Mouse (Mus musculus) hindbrain, embryonic 15.5 days (tissue): ENCODE data around the gene Prf1. TPM values are rescaled to one million over a fixed set of nuclear protein-coding genes. Genes with fewer than 3 reads are reported as not detected.
A peak's percentile ranks its signal among the peaks of the same experiment; 100 is the strongest.

Experiments used
- ATAC-seq: fragments of 200-750 bp; cut with Nextera tagmentation; 2 replicates; pipeline ENCODE4 v1.8.0; 2017; ENCODE audit warnings: low read depth, moderate number of reproducible peaks, moderate TSS enrichment; ENCODE audit not compliant: low FRiP score
- H3K27ac ChIP-seq: fragments of 300-500 bp; sonication (generic); replicated peaks from 2 replicates; pipeline ENCODE4 v1.5.1; 2015; ENCODE audit warnings: mild to moderate bottlenecking, inconsistent platforms
- H3K27me3 ChIP-seq: fragments of 300-500 bp; sonication (generic); 2 replicates; pipeline ENCODE4 v1.6.1; 2015; ENCODE audit warnings: control low read depth, inconsistent platforms
- H3K36me3 ChIP-seq: fragments of 300-500 bp; sonication (generic); 2 replicates; pipeline ENCODE4 v1.6.1; 2015; ENCODE audit warnings: control low read depth, inconsistent platforms
- H3K4me1 ChIP-seq: fragments of 300-500 bp; sonication (generic); replicated peaks from 2 replicates; pipeline ENCODE4 v1.6.1; 2015; ENCODE audit warnings: control low read depth, inconsistent platforms
- H3K4me2 ChIP-seq: fragments of 300-500 bp; sonication (generic); 2 replicates; pipeline ENCODE4 v1.6.1; 2015; ENCODE audit warnings: moderate library complexity, mild to moderate bottlenecking, inconsistent platforms
- H3K4me3 ChIP-seq: fragments of 300-500 bp; sonication (generic); 2 replicates; pipeline ENCODE4 v1.5.1; 2015; ENCODE audit warnings: mild to moderate bottlenecking, inconsistent platforms
- H3K9ac ChIP-seq: fragments of 300-500 bp; sonication (generic); 2 replicates; pipeline ENCODE4 v1.6.1; 2015; ENCODE audit warnings: inconsistent platforms
- H3K9me3 ChIP-seq: fragments of 300-500 bp; sonication (generic); 2 replicates; pipeline ENCODE4 v1.6.1; 2016; ENCODE audit warnings: control low read depth, inconsistent platforms
- WGBS: fragments of 180-500 bp; shearing (Covaris S2); methylation state at CpG from one replicate; pipeline ENCODE4 v1.1.7; 2015; 5-methylcytosine and 5-hydroxymethylcytosine counted together
- polyA plus RNA-seq: library from polyadenylated mRNA; unstranded; fragments of >200 nt; fragmentation: Nextera tagmentation; extraction: Ambion mirVana; gene quantifications from 2 replicates; pipeline ENCODE4 v1.2.1, GENCODE M21; 2015

The Prf1 gene
- polyA plus RNA-seq, 1 experiment from 2014 or later = not detected

GRCm38 (mm10) chr10:61325782-61326328 is 28.2 kb downstream of the Prf1 start:
- Histone ChIP-seq H3K4me1 (peaks cover 15% of the 10 kb centered on the region), H3K9me3 (no peaks in the 10 kb centered on the region), H3K9ac (no peak overlapping the region), H3K36me3 (peaks cover 17% of the 10 kb centered on the region), H3K4me3 (no peak overlapping the region), H3K27me3 (no peaks in the 10 kb centered on the region), H3K4me2 (no peak overlapping the region), H3K27ac (no peak overlapping the region)
- WGBS = 70% methylated on average over 9 of the region's 9 CpGs
- no peak for ATAC-seq

- H3K4me3 ChIP-seq = no peak overlapping the region
- H3K4me1 ChIP-seq = peaks cover 25% of the 10 kb centered on the region
- no peak for ATAC-seq
- no peak overlapping the region for H3K9ac ChIP-seq
- H3K4me2 ChIP-seq = no peak overlapping the region
- H3K27me3 ChIP-seq = no peaks in the 10 kb centered on the region
- H3K27ac ChIP-seq = no peak overlapping the region
- WGBS = 76% methylated on average over 10 of the region's 10 CpGs
- H3K36me3 ChIP-seq = peaks cover 13% of the 10 kb centered on the region
- no peaks in the 10 kb centered on the region for H3K9me3 ChIP-seq
Measured at GRCm38 (mm10) chr10:61327545-61327944, 29.9 kb downstream of the Prf1 start.

- H3K27me3 ChIP-seq = no peaks in the 10 kb centered on the region
- no peaks in the 10 kb centered on the region for H3K36me3 ChIP-seq
- H3K4me3 ChIP-seq = no peak overlapping the region
- H3K4me2 ChIP-seq = no peak overlapping the region
- H3K9ac ChIP-seq = no peak overlapping the region
- H3K9me3 ChIP-seq = no peaks in the 10 kb centered on the region
- ATAC-seq = no peak
- H3K27ac ChIP-seq = no peak overlapping the region
- H3K4me1 ChIP-seq = peaks cover 25% of the 10 kb centered on the region
- WGBS = 38% methylated on average over 7 of the region's 7 CpGs
Measured at GRCm38 (mm10) chr10:61328927-61329326, 31.3 kb downstream of the Prf1 start.

GRCm38 (mm10) chr10:61331046-61331445 is 33.4 kb downstream of the Prf1 start:
- WGBS = 48% methylated on average over 5 of the region's 5 CpGs
- 0 out of 2 replicates have a peak overlapping the region, but pooled peaks have one; percentile 6 for H3K27ac ChIP-seq
- ATAC-seq = peak; percentile 60; the same call in 1 of the 2 replicates

GRCm38 (mm10) chr10:61334545-61334944 is 36.9 kb downstream of the Prf1 start:
- Histone ChIP-seq H3K27me3 (no peaks in the 10 kb centered on the region), H3K4me3 (no peak overlapping the region), H3K9me3 (no peaks in the 10 kb centered on the region), H3K36me3 (no peaks in the 10 kb centered on the region), H3K27ac (no peak overlapping the region), H3K4me2 (no peak overlapping the region), H3K4me1 (peaks cover 11% of the 10 kb centered on the region), H3K9ac (no peak overlapping the region)
- ATAC-seq = no peak
- 75% methylated on average over 7 of the region's 7 CpGs for WGBS

More at GRCm38 (mm10) chr10:61331046-61331445, 33.4 kb downstream of the Prf1 start:
- Histone ChIP-seq H3K4me1 (peaks cover 25% of the 10 kb centered on the region), H3K36me3 (no peaks in the 10 kb centered on the region), H3K9me3 (no peaks in the 10 kb centered on the region), H3K4me2 (no peak overlapping the region), H3K9ac (no peak overlapping the region), H3K4me3 (no peak overlapping the region), H3K27me3 (no peaks in the 10 kb centered on the region)

GRCm38 (mm10) chr10:61336137-61336536 is 38.5 kb downstream of the Prf1 start:
- Histone ChIP-seq H3K9me3 (no peaks in the 10 kb centered on the region), H3K27ac (no peak overlapping the region), H3K4me1 (peaks cover 7% of the 10 kb centered on the region), H3K36me3 (no peaks in the 10 kb centered on the region), H3K4me3 (no peak overlapping the region), H3K9ac (no peak overlapping the region), H3K4me2 (no peak overlapping the region), H3K27me3 (no peaks in the 10 kb centered on the region)
- ATAC-seq = 0 out of 2 replicates have a peak, but pooled peaks have one; percentile 62
- 27% methylated on average over 6 of the region's 6 CpGs for WGBS

- H3K36me3 ChIP-seq = no peaks in the 10 kb centered on the region
- H3K4me1 ChIP-seq = peaks cover 2% of the 10 kb centered on the region
- H3K27ac ChIP-seq = no peak overlapping the region
- no peak overlapping the region for H3K4me3 ChIP-seq
- H3K9ac ChIP-seq = no peak overlapping the region
- H3K4me2 ChIP-seq = no peak overlapping the region
- WGBS = 80% methylated on average over 5 of the region's 5 CpGs
- no peaks in the 10 kb centered on the region for H3K9me3 ChIP-seq
- no peaks in the 10 kb centered on the region for H3K27me3 ChIP-seq
- ATAC-seq = no peak
Measured at GRCm38 (mm10) chr10:61336592-61336991, 39.0 kb downstream of the Prf1 start.

GRCm38 (mm10) chr10:61337665-61338064 is 40.0 kb downstream of the Prf1 start:
- WGBS = 93% methylated on average over 11 of the region's 11 CpGs
- no peaks in the 10 kb centered on the region for H3K4me1 ChIP-seq
- no peaks in the 10 kb centered on the region for H3K27me3 ChIP-seq
- no peak overlapping the region for H3K27ac ChIP-seq
- ATAC-seq = no peak
- H3K9ac ChIP-seq = no peak overlapping the region
- no peaks in the 10 kb centered on the region for H3K36me3 ChIP-seq
- no peak overlapping the region for H3K4me3 ChIP-seq
- H3K4me2 ChIP-seq = no peak overlapping the region
- H3K9me3 ChIP-seq = no peaks in the 10 kb centered on the region

GRCm38 (mm10) chr10:61339216-61339615 is 41.6 kb downstream of the Prf1 start:
- WGBS = 93% methylated on average over 9 of the region's 9 CpGs
- no peaks in the 10 kb centered on the region for H3K9me3 ChIP-seq
- no peak overlapping the region for H3K4me3 ChIP-seq
- H3K36me3 ChIP-seq = no peaks in the 10 kb centered on the region
- no peaks in the 10 kb centered on the region for H3K27me3 ChIP-seq
- no peak overlapping the region for H3K4me2 ChIP-seq
- no peak overlapping the region for H3K9ac ChIP-seq
- ATAC-seq = no peak
- H3K4me1 ChIP-seq = no peaks in the 10 kb centered on the region
- no peak overlapping the region for H3K27ac ChIP-seq

- no peak overlapping the region for H3K4me3 ChIP-seq
- H3K4me2 ChIP-seq = no peak overlapping the region
- WGBS = 72% methylated on average over 9 of the region's 9 CpGs
- no peak for ATAC-seq
- H3K27ac ChIP-seq = no peak overlapping the region
- H3K36me3 ChIP-seq = no peaks in the 10 kb centered on the region
- H3K9ac ChIP-seq = no peak overlapping the region
- no peaks in the 10 kb centered on the region for H3K9me3 ChIP-seq
- H3K27me3 ChIP-seq = no peaks in the 10 kb centered on the region
- no peaks in the 10 kb centered on the region for H3K4me1 ChIP-seq
Measured at GRCm38 (mm10) chr10:61340247-61340646, 42.6 kb downstream of the Prf1 start.

- Histone ChIP-seq H3K4me2 (no peak overlapping the region), H3K4me3 (no peak overlapping the region), H3K4me1 (no peaks in the 10 kb centered on the region; the same call in 1 of the 2 replicates), H3K9me3 (no peaks in the 10 kb centered on the region), H3K27ac (no peak overlapping the region), H3K9ac (no peak overlapping the region), H3K27me3 (no peaks in the 10 kb centered on the region), H3K36me3 (no peaks in the 10 kb centered on the region)
- ATAC-seq = no peak
- 92% methylated on average over 5 of the region's 5 CpGs for WGBS
Measured at GRCm38 (mm10) chr10:61341045-61341444, 43.4 kb downstream of the Prf1 start.

GRCm38 (mm10) chr10:61341557-61341956 is 43.9 kb downstream of the Prf1 start:
- peak; percentile 67 for ATAC-seq
- no peak overlapping the region for H3K4me3 ChIP-seq
- WGBS = 68% methylated on average over 6 of the region's 6 CpGs
- no peak overlapping the region for H3K4me2 ChIP-seq
- no peak overlapping the region for H3K27ac ChIP-seq
- H3K36me3 ChIP-seq = no peaks in the 10 kb centered on the region
- H3K27me3 ChIP-seq = no peaks in the 10 kb centered on the region
- H3K4me1 ChIP-seq = no peaks in the 10 kb centered on the region; the same call in 1 of the 2 replicates
- no peak overlapping the region for H3K9ac ChIP-seq
- no peaks in the 10 kb centered on the region for H3K9me3 ChIP-seq

- H3K9me3 ChIP-seq = no peaks in the 10 kb centered on the region
- no peak overlapping the region for H3K4me2 ChIP-seq
- no peak for ATAC-seq
- H3K4me3 ChIP-seq = no peak overlapping the region
- no peak overlapping the region for H3K9ac ChIP-seq
- H3K4me1 ChIP-seq = no peaks in the 10 kb centered on the region; the same call in 1 of the 2 replicates
- 94% methylated on average over 13 of the region's 13 CpGs for WGBS
- H3K27me3 ChIP-seq = no peaks in the 10 kb centered on the region
- no peak overlapping the region for H3K27ac ChIP-seq
- H3K36me3 ChIP-seq = no peaks in the 10 kb centered on the region
Measured at GRCm38 (mm10) chr10:61342750-61343149, 45.1 kb downstream of the Prf1 start.
